Mouse (Mus musculus): Measurements from ENCODE around the gene Synpo2. TPM values are rescaled to one million over a fixed set of nuclear protein-coding genes. Genes with fewer than 3 reads are reported as not detected.
A peak's percentile ranks its signal among the peaks of the same experiment; 100 is the strongest.
"Not testable (repeated sequence)": the region's sequence is repeated elsewhere in the genome, so short reads cannot be mapped to it uniquely, and the experiment has no call there.

Gene Synpo2
- polyA plus RNA-seq, 1 experiment from 2014 or later = 4.5 TPM

- Histone ChIP-seq H3K4me2 (no peak overlapping the region), H3K9me3 (no peaks in the 10 kb centered on the region), H3K4me1 (no peaks in the 10 kb centered on the region), H3K27me3 (no peaks in the 10 kb centered on the region), H3K4me3 (no peak overlapping the region), H3K27ac (no peak overlapping the region), H3K36me3 (no peaks in the 10 kb centered on the region), H3K9ac (no peak overlapping the region)
- 73% methylated on average over 6 of the region's 6 CpGs for WGBS
- no peak for ATAC-seq (ENCODE audit: insufficient number of reproducible peaks, low FRiP score, low TSS enrichment, low read depth)
These were observed 94.9 kb downstream of the Synpo2 start for GRCm38 (mm10) chr3:123141069-123141468.

- Histone ChIP-seq H3K27me3 (no peaks in the 10 kb centered on the region), H3K4me3 (no peak overlapping the region), H3K9me3 (no peaks in the 10 kb centered on the region), H3K9ac (no peak overlapping the region), H3K36me3 (no peaks in the 10 kb centered on the region), H3K27ac (no peak overlapping the region), H3K4me2 (no peak overlapping the region), H3K4me1 (no peaks in the 10 kb centered on the region)
- no peak for ATAC-seq (ENCODE audit: insufficient number of reproducible peaks, low FRiP score, low TSS enrichment, low read depth)
- 93% methylated on average over 3 of the region's 3 CpGs for WGBS
These were observed 95.8 kb downstream of the Synpo2 start for GRCm38 (mm10) chr3:123140134-123140533.

GRCm38 (mm10) chr3:123139619-123140018 is 96.3 kb downstream of the Synpo2 start:
- H3K4me2 ChIP-seq = no peak overlapping the region
- H3K27ac ChIP-seq = no peak overlapping the region
- H3K9me3 ChIP-seq = no peaks in the 10 kb centered on the region
- no peaks in the 10 kb centered on the region for H3K4me1 ChIP-seq
- no peaks in the 10 kb centered on the region for H3K36me3 ChIP-seq
- 68% methylated on average over 5 of the region's 5 CpGs for WGBS
- H3K4me3 ChIP-seq = no peak overlapping the region
- H3K27me3 ChIP-seq = no peaks in the 10 kb centered on the region
- no peak for ATAC-seq (ENCODE audit: insufficient number of reproducible peaks, low FRiP score, low TSS enrichment, low read depth)
- no peak overlapping the region for H3K9ac ChIP-seq

- Histone ChIP-seq H3K4me1 (no peaks in the 10 kb centered on the region), H3K4me3 (no peak overlapping the region), H3K4me2 (no peak overlapping the region), H3K9ac (no peak overlapping the region), H3K36me3 (no peaks in the 10 kb centered on the region), H3K27me3 (no peaks in the 10 kb centered on the region), H3K27ac (no peak overlapping the region), H3K9me3 (no peaks in the 10 kb centered on the region)
- ATAC-seq (ENCODE audit: insufficient number of reproducible peaks, low FRiP score, low TSS enrichment, low read depth) = no peak
- WGBS = 52% methylated on average over 6 of the region's 6 CpGs
These were observed 97.5 kb downstream of the Synpo2 start for GRCm38 (mm10) chr3:123138274-123139003.

DNA sequence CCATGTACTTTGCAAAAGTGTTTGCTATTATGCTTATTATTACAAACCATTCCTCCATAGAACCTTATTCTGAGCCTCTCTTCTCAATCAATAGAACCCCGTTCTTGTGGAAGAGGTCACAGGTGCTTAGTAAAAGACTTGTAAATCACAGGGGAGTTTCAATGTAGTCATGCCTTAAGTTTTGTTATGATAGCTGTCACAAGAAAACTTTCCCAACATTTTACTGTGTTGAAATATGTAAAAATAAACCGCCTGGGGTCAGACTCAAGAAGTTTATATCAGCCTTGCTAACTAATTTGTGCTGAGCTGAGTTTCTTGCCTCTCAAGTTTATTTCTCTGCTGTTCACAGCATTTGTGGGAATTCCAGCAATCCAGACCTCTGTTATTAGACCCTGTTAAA is 103.8 kb downstream of the Synpo2 start:
- no peak overlapping the region for H3K4me2 ChIP-seq
- H3K4me1 ChIP-seq = peaks cover 11% of the 10 kb centered on the region; the same call in 1 of the 2 replicates
- no peaks in the 10 kb centered on the region for H3K9me3 ChIP-seq
- no peaks in the 10 kb centered on the region for H3K27me3 ChIP-seq
- H3K4me3 ChIP-seq = no peak overlapping the region
- 34% methylated on average over 2 of the region's 2 CpGs for WGBS
- ATAC-seq (ENCODE audit: insufficient number of reproducible peaks, low FRiP score, low TSS enrichment, low read depth) = no peak
- H3K36me3 ChIP-seq = no peaks in the 10 kb centered on the region
- H3K27ac ChIP-seq = no peak overlapping the region
- H3K9ac ChIP-seq = no peak overlapping the region

DNA sequence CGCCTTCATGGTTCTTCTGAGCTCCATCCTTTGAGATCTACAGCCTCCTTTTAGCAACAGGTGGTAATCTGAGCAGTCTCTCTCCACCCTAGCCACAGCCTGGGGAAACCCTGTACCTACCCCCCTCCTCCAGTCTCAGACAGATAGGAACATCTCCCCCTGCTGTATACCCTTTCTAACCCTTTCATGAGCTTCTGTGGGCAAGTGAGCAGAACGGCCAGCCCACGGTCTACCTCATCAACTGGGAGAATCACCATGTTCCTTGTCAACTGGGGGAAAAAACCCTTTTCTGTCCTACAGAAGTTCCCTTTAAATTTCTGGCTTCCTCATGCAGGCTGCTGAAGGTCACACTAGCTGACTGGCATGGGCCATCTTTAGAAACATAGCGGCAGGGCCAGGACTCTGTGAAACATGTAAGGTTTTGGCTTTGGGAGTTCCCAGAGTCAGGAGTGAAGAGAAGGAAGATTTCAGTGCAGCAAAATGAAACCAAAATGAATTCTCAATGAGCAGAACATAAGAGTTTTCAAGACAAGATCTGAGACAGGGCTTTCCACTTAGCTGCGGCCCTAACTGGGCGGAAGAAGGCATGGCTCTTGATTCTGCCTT is 104.7 kb downstream of the Synpo2 start:
- 92% methylated on average over 6 of the region's 6 CpGs for WGBS
- no peaks in the 10 kb centered on the region for H3K36me3 ChIP-seq
- no peak overlapping the region for H3K9ac ChIP-seq
- no peak for ATAC-seq (ENCODE audit: insufficient number of reproducible peaks, low FRiP score, low TSS enrichment, low read depth)
- H3K4me3 ChIP-seq = no peak overlapping the region
- no peak overlapping the region for H3K27ac ChIP-seq
- H3K9me3 ChIP-seq = no peaks in the 10 kb centered on the region
- no peak overlapping the region for H3K4me2 ChIP-seq
- peaks cover 11% of the 10 kb centered on the region; the same call in 1 of the 2 replicates for H3K4me1 ChIP-seq
- H3K27me3 ChIP-seq = no peaks in the 10 kb centered on the region

GRCm38 (mm10) chr3:123130314-123131150 is 105.4 kb downstream of the Synpo2 start:
- H3K4me1 ChIP-seq = peaks cover 11% of the 10 kb centered on the region; the same call in 1 of the 2 replicates
- no peak for ATAC-seq (ENCODE audit: insufficient number of reproducible peaks, low FRiP score, low TSS enrichment, low read depth)
- H3K4me2 ChIP-seq = no peak overlapping the region
- 80% methylated on average over 14 of the region's 14 CpGs for WGBS
- H3K36me3 ChIP-seq = no peaks in the 10 kb centered on the region
- no peaks in the 10 kb centered on the region for H3K27me3 ChIP-seq
- H3K9ac ChIP-seq = no peak overlapping the region
- H3K4me3 ChIP-seq = no peak overlapping the region
- no peaks in the 10 kb centered on the region for H3K9me3 ChIP-seq
- no peak overlapping the region for H3K27ac ChIP-seq

DNA sequence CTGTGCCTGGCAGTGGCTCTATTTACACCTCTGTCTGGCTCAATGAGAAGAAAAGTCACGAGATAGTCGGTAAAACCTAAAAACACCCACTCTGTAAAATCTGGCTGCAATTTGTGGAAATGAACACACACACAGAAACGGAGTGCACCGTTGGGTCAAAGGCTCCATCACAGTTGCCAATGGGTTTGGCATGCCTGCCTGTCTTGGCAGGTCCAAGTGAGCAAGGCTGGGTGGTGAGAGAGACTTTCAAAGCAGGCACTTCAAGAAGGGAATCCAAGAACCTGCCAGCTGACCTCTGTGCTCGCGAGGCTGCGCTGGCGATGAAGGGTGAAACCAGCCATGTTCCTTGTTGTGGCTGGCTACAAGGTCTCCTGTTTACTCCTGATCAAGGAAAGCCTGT is 107.2 kb downstream of the Synpo2 start:
- Histone ChIP-seq H3K27me3 (no peaks in the 10 kb centered on the region), H3K4me1 (peaks cover 11% of the 10 kb centered on the region; the same call in 1 of the 2 replicates), H3K9me3 (no peaks in the 10 kb centered on the region), H3K4me2 (no peak overlapping the region), H3K4me3 (no peak overlapping the region), H3K36me3 (no peaks in the 10 kb centered on the region), H3K27ac (no peak overlapping the region), H3K9ac (no peak overlapping the region)
- 0 out of 2 replicates have a peak, but pooled peaks have one; percentile 58 for ATAC-seq (ENCODE audit: insufficient number of reproducible peaks, low FRiP score, low TSS enrichment, low read depth)
- 51% methylated on average over 8 of the region's 8 CpGs for WGBS

DNA sequence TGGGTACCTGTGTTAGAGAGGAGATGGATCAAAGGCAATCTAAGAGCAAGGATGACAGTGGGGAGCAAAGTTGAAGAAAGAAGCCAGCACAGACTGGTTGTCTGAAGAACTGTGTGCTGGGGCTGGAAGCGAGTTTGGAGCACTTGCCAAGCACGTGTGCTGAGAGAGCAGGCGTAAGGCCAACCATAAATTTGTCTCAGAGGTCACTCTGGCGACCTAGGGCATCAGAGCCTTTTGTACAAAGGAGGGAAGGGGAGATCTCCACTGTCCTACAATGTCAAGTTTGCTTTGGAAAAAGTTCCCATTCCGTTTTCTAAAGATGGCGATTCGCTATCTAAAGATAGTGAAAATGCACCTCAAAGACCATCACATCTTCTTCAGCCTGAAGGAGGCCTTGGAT is 107.9 kb downstream of the Synpo2 start:
- H3K27ac ChIP-seq = no peak overlapping the region
- H3K4me3 ChIP-seq = no peak overlapping the region
- H3K4me2 ChIP-seq = no peak overlapping the region
- H3K36me3 ChIP-seq = no peaks in the 10 kb centered on the region
- no peaks in the 10 kb centered on the region for H3K27me3 ChIP-seq
- no peak overlapping the region for H3K9ac ChIP-seq
- H3K4me1 ChIP-seq = peaks cover 11% of the 10 kb centered on the region; the same call in 1 of the 2 replicates
- no peaks in the 10 kb centered on the region for H3K9me3 ChIP-seq
- whole genome bisulfite sequencing = 66% methylated on average over 7 of the region's 7 CpGs
- no peak for ATAC-seq (ENCODE audit: insufficient number of reproducible peaks, low FRiP score, low TSS enrichment, low read depth)

DNA sequence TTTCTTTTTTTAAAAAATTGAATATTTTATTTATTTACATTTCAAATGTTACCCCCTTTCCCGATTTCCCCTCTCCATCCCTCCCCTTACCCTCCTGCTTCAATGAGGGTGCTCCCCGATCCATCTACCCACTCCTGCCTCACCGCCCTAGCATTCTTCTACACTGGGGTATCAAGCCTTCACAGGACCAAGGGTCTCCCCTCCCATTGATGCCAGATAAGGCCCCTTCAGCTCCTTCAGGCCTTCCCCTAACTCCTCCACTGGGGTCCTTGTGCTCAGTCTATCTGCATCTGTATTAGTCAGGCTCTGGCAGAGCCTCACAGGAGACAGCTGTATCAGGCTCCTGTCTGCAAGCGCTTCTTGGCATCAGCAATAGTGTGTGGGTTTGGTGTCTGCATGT is 109.2 kb downstream of the Synpo2 start:
- not testable (repeated sequence) for H3K9ac ChIP-seq; H3K36me3 ChIP-seq; H3K4me2 ChIP-seq; H3K27ac ChIP-seq; H3K27me3 ChIP-seq; H3K9me3 ChIP-seq; H3K4me3 ChIP-seq; ATAC-seq (ENCODE audit: insufficient number of reproducible peaks, low FRiP score, low TSS enrichment, low read depth)
- 88% methylated on average over 4 of the region's 4 CpGs for WGBS
- peaks cover 11% of the 10 kb centered on the region; the same call in 1 of the 2 replicates for H3K4me1 ChIP-seq

DNA sequence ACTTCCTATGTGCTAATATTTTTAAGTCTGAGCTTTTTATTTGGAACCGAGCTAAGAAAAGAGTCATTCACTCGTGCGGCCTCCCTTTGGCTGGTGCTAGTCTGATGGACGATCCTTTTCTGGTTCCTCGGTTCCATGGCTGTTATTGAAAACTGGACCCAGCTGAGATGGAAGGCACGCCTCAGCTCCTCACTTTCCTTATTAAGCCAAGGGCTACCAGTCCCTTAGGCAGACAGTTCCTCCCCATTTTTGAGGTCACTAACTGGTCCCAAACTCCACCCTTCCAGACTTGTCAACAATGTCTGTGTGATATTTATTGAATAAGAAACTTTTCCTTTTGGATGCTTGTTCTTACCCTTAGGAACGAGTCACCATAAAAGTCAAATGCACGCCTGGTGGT is 112.1 kb downstream of the Synpo2 start:
- H3K4me1 ChIP-seq = peaks cover 9% of the 10 kb centered on the region; the same call in 1 of the 2 replicates
- H3K4me2 ChIP-seq = no peak overlapping the region
- ATAC-seq (ENCODE audit: insufficient number of reproducible peaks, low FRiP score, low TSS enrichment, low read depth) = no peak
- H3K9me3 ChIP-seq = no peaks in the 10 kb centered on the region
- H3K4me3 ChIP-seq = no peak overlapping the region
- H3K27me3 ChIP-seq = no peaks in the 10 kb centered on the region
- 78% methylated on average over 8 of the region's 8 CpGs for WGBS
- no peak overlapping the region for H3K9ac ChIP-seq
- no peaks in the 10 kb centered on the region for H3K36me3 ChIP-seq
- H3K27ac ChIP-seq = no peak overlapping the region
